Comparison of ENCODE assay signal across 8 mouse cellular contexts in the genomic region with DNA sequence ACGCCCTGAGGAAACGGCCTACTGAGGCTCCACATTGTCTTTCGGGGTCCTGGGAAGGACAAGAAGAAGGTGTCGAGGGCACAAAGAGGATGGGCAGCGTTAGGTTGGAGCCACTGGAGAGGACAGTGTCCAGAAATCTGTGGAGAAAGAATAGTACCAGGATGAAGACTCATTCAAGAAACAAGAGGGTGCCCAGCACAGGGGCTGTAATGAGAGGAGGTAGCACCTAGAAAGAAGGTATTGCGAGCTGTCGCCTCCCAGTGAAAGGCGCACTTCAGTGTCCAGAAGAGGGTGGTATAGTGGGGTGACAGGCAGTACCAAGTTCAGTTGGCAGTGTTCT. TPM values are rescaled to one million over a fixed set of nuclear protein-coding genes. Genes with fewer than 3 reads are reported as not detected.
DNase-seq lines count a peak whose midpoint lies in the region; ATAC-seq and TF ChIP-seq lines count a peak whose summit lies in the region.

No protein-coding gene starts in this region.

- H3K4me1 ChIP-seq in kidney, embryonic 15.5 days, result peaks cover 42% of the 10 kb centered on the region
- peaks cover 1% of the 10 kb centered on the region; the same call in 1 of the 2 replicates for H3K4me1 ChIP-seq in cortical plate, adult 2 months (ENCODE audit: control insufficient read depth, insufficient read depth, low read length)
- H3K4me1 ChIP-seq in hindbrain, embryonic 16.5 days (ENCODE audit: control insufficient read depth, insufficient read depth, low read depth, low read length), result peaks cover 32% of the 10 kb centered on the region
- peaks cover 31% of the 10 kb centered on the region for H3K4me1 ChIP-seq in midbrain, embryonic 14.5 days (ENCODE audit: control insufficient read depth, insufficient read depth, low read length)

- H3K36me3 ChIP-seq in kidney, embryonic 15.5 days, result peaks cover 42% of the 10 kb centered on the region
- H3K36me3 ChIP-seq in hindbrain, embryonic 16.5 days (ENCODE audit: control insufficient read depth, insufficient read depth, low read length), result no peaks in the 10 kb centered on the region; the same call in none of the 2 replicates
- H3K36me3 ChIP-seq in midbrain, embryonic 14.5 days (ENCODE audit: control insufficient read depth, insufficient read depth, low read length), result peaks cover 34% of the 10 kb centered on the region

- H3K4me2 ChIP-seq in kidney, embryonic 15.5 days, result peak overlapping the region; percentile 85
- H3K4me2 ChIP-seq in hindbrain, embryonic 16.5 days (ENCODE audit: low read length), result peak overlapping the region; percentile 95
- peak overlapping the region; percentile 94 for H3K4me2 ChIP-seq in midbrain, embryonic 14.5 days (ENCODE audit: low read length)

- no peaks in the 10 kb centered on the region for H3K27me3 ChIP-seq in kidney, embryonic 15.5 days
- H3K27me3 ChIP-seq in hindbrain, embryonic 16.5 days (replicated peaks; ENCODE audit: control insufficient read depth, insufficient read depth, low read length), result no peaks in the 10 kb centered on the region
- H3K27me3 ChIP-seq in midbrain, embryonic 14.5 days (ENCODE audit: control insufficient read depth, insufficient read depth, low read length), result no peaks in the 10 kb centered on the region

- under 1% methylated on average over 8 of the region's 8 CpGs for WGBS in kidney, embryonic 15.5 days
- WGBS in hindbrain, embryonic 16.5 days, result under 1% methylated on average over 8 of the region's 8 CpGs
- WGBS in midbrain, embryonic 14.5 days, result 0% methylated on average over 8 of the region's 8 CpGs

- TF ChIP-seq CTCF in cortical plate, adult 2 months (IDR thresholded peaks at IDR 0.05; ENCODE audit: extremely low read depth, insufficient read depth, low read length), result 0 out of 2 replicates have a peak, but pooled peaks have one; percentile 4

- no peak for ATAC-seq in kidney, embryonic 15.5 days (replicated peaks; ENCODE audit: low FRiP score)
- peak; percentile 26; the same call in 1 of the 2 replicates for ATAC-seq in hindbrain, embryonic 16.5 days
- ATAC-seq in midbrain, embryonic 14.5 days (ENCODE audit: low FRiP score, low TSS enrichment), result no peak; the same call in 1 of the 2 replicates

- H3K4me3 ChIP-seq in kidney, embryonic 15.5 days (replicated peaks), result peak overlapping the region; percentile 76
- H3K4me3 ChIP-seq in cortical plate, adult 2 months (ENCODE audit: insufficient read depth, low read length), result peak overlapping the region; percentile 72
- peak overlapping the region; percentile 83 for H3K4me3 ChIP-seq in hindbrain, embryonic 16.5 days (ENCODE audit: low read length)
- H3K4me3 ChIP-seq in midbrain, embryonic 14.5 days (replicated peaks; ENCODE audit: low read depth, low read length), result peak overlapping the region; percentile 66

- no peaks in the 10 kb centered on the region for H3K9me3 ChIP-seq in kidney, embryonic 15.5 days (replicated peaks)
- no peaks in the 10 kb centered on the region for H3K9me3 ChIP-seq in hindbrain, embryonic 16.5 days (ENCODE audit: control insufficient read depth, low read length)
- H3K9me3 ChIP-seq in midbrain, embryonic 14.5 days (ENCODE audit: control insufficient read depth, low read length), result no peaks in the 10 kb centered on the region

- DNase-seq in kidney, postnatal 14 days, result no peak
- no peak for DNase-seq in midbrain, embryonic 14.5 days
- no peak for DNase-seq in left cerebral cortex, adult 11 months (ENCODE audit: low spot score)
- no peak for DNase-seq in retina, postnatal 1 day
- DNase-seq in B cell, adult 2 months, result no peak

- peak overlapping the region; percentile 99 for H3K27ac ChIP-seq in kidney, embryonic 15.5 days
- H3K27ac ChIP-seq in cortical plate, adult 2 months (ENCODE audit: insufficient read depth, low read length), result peak overlapping the region; percentile 81
- peak overlapping the region; percentile 94 for H3K27ac ChIP-seq in hindbrain, embryonic 16.5 days (ENCODE audit: low read depth, low read length)
- H3K27ac ChIP-seq in midbrain, embryonic 14.5 days (replicated peaks; ENCODE audit: low read depth, low read length), result peak overlapping the region; percentile 89

- no peak for TF ChIP-seq POLR2A in cortical plate, adult 2 months (IDR thresholded peaks at IDR 0.05; ENCODE audit: extremely low read depth, insufficient read depth, low read length)

- H3K9ac ChIP-seq in kidney, embryonic 15.5 days, result peak overlapping the region; percentile 77
- peak overlapping the region; percentile 87 for H3K9ac ChIP-seq in hindbrain, embryonic 16.5 days (ENCODE audit: low read depth, low read length)
- peak overlapping the region; percentile 78 for H3K9ac ChIP-seq in midbrain, embryonic 14.5 days (replicated peaks; ENCODE audit: low read length)

RNA-seq across cellular contexts. Expression of a gene that starts 0.7 kb away (rescaled TPM):
- 116 and 120 TPM in 2 replicates for polyA plus RNA-seq in kidney, embryonic 15.5 days (2015; fragmentation: Nextera tagmentation; extraction: Ambion mirVana)
- polyA plus RNA-seq in cortical plate, adult 2 months (2012; rRNA removed), result 52.5 and 53.1 TPM in 2 replicates
- polyA plus RNA-seq in hindbrain, embryonic 16.5 days (2015; fragmentation: Nextera tagmentation; extraction: Ambion mirVana), result 87.7 and 94.6 TPM in 2 replicates
- 89.6 and 95.7 TPM in 2 replicates for polyA plus RNA-seq in midbrain, embryonic 14.5 days (2014; fragmentation: Nextera tagmentation; extraction: Ambion mirVana)

RNA-seq across cellular contexts. Expression of a gene that starts 0.7 kb away (rescaled TPM):
- polyA plus RNA-seq in kidney, embryonic 15.5 days (2015; fragmentation: Nextera tagmentation; extraction: Ambion mirVana), result 16.3 and 20.1 TPM in 2 replicates
- 122 and 132 TPM in 2 replicates for polyA plus RNA-seq in cortical plate, adult 2 months (2012; rRNA removed)
- 24.9 and 26.8 TPM in 2 replicates for polyA plus RNA-seq in hindbrain, embryonic 16.5 days (2015; fragmentation: Nextera tagmentation; extraction: Ambion mirVana)
- 27.2 and 30.9 TPM in 2 replicates for polyA plus RNA-seq in midbrain, embryonic 14.5 days (2014; fragmentation: Nextera tagmentation; extraction: Ambion mirVana)

RNA-seq across cellular contexts. Expression of a gene that starts 16.1 kb away (rescaled TPM):
- polyA plus RNA-seq in kidney, embryonic 15.5 days (2015; fragmentation: Nextera tagmentation; extraction: Ambion mirVana), result 4.6 and 7.4 TPM in 2 replicates
- 71.8 and 94.6 TPM in 2 replicates for polyA plus RNA-seq in cortical plate, adult 2 months (2012; rRNA removed)
- polyA plus RNA-seq in hindbrain, embryonic 16.5 days (2015; fragmentation: Nextera tagmentation; extraction: Ambion mirVana), result 7.3 and 7.5 TPM in 2 replicates
- polyA plus RNA-seq in midbrain, embryonic 14.5 days (2014; fragmentation: Nextera tagmentation; extraction: Ambion mirVana), result 6.3 and 8.2 TPM in 2 replicates

RNA-seq across cellular contexts. Expression of a gene that starts 17.5 kb away (rescaled TPM):
- 1.2 TPM in 2 replicates for polyA plus RNA-seq in kidney, embryonic 15.5 days (2015; fragmentation: Nextera tagmentation; extraction: Ambion mirVana)
- 20.6 and 27.1 TPM in 2 replicates for polyA plus RNA-seq in cortical plate, adult 2 months (2012; rRNA removed)
- polyA plus RNA-seq in hindbrain, embryonic 16.5 days (2015; fragmentation: Nextera tagmentation; extraction: Ambion mirVana), result 0.93 and 1.4 TPM in 2 replicates
- polyA plus RNA-seq in midbrain, embryonic 14.5 days (2014; fragmentation: Nextera tagmentation; extraction: Ambion mirVana), result 0.99 and 1.4 TPM in 2 replicates

RNA-seq across cellular contexts. Expression of a gene that starts 23.8 kb away (rescaled TPM):
- polyA plus RNA-seq in kidney, embryonic 15.5 days (2015; fragmentation: Nextera tagmentation; extraction: Ambion mirVana), result 6.4 and 6.7 TPM in 2 replicates
- polyA plus RNA-seq in cortical plate, adult 2 months (2012; rRNA removed), result 316 and 358 TPM in 2 replicates
- 49.6 and 56.7 TPM in 2 replicates for polyA plus RNA-seq in hindbrain, embryonic 16.5 days (2015; fragmentation: Nextera tagmentation; extraction: Ambion mirVana)
- polyA plus RNA-seq in midbrain, embryonic 14.5 days (2014; fragmentation: Nextera tagmentation; extraction: Ambion mirVana), result 45.3 and 50.1 TPM in 2 replicates
